Mouse (Mus musculus) liver, embryonic 16.5 days (tissue): ENCODE results near the gene Atxn1. TPM values are rescaled to one million over a fixed set of nuclear protein-coding genes. Genes with fewer than 3 reads are reported as not detected.

ENCODE experiments used
- ATAC-seq: fragments of 200-750 bp; cut with Nextera tagmentation; 2 replicates; pipeline ENCODE4 v1.8.0; 2017; ENCODE audit warnings: low read depth, mild to moderate bottlenecking, moderate number of reproducible peaks, moderate library complexity
- H3K27ac ChIP-seq: fragments of 300-500 bp; sonication (generic); 2 replicates; pipeline ENCODE4 v1.5.1; 2014; ENCODE audit warnings: mild to moderate bottlenecking, low read length
- H3K27me3 ChIP-seq: fragments of 300-500 bp; sonication (generic); 2 replicates; pipeline ENCODE4 v1.6.1; 2014; ENCODE audit warnings: low read depth, low read length, mixed read lengths; ENCODE audit not compliant: control insufficient read depth, insufficient read depth
- H3K36me3 ChIP-seq: fragments of 300-500 bp; sonication (generic); 2 replicates; pipeline ENCODE4 v1.6.1; 2014; ENCODE audit warnings: mild to moderate bottlenecking; ENCODE audit not compliant: control insufficient read depth, insufficient read depth
- H3K4me1 ChIP-seq: fragments of 300-500 bp; sonication (generic); 2 replicates; pipeline ENCODE4 v1.6.1; 2014; ENCODE audit warnings: low read depth, low read length, mixed read lengths; ENCODE audit not compliant: control insufficient read depth
- H3K4me2 ChIP-seq: fragments of 300-500 bp; sonication (generic); 2 replicates; pipeline ENCODE4 v1.6.1; 2014; ENCODE audit warnings: low read depth, low read length, mixed read lengths
- H3K4me3 ChIP-seq: fragments of 300-500 bp; sonication (generic); 2 replicates; pipeline ENCODE4 v1.5.1; 2014; ENCODE audit warnings: low read depth, mild to moderate bottlenecking, low read length
- H3K9ac ChIP-seq: fragments of 300-500 bp; sonication (generic); 2 replicates; pipeline ENCODE4 v1.6.1; 2014; ENCODE audit warnings: low read depth, low read length
- H3K9me3 ChIP-seq: fragments of 300-500 bp; sonication (generic); replicated peaks from 2 replicates; pipeline ENCODE4 v1.6.1; 2016; ENCODE audit warnings: low read length; ENCODE audit not compliant: control insufficient read depth
- WGBS: fragments of 180-500 bp; shearing (Covaris S2); extraction: QIAGEN DNeasy Blood & Tissue Kit; methylation state at CpG from one replicate; pipeline ENCODE4 v1.1.7; 2014; ENCODE audit not compliant: insufficient replicate concordance; 5-methylcytosine and 5-hydroxymethylcytosine counted together
- polyA plus RNA-seq: library from polyadenylated mRNA; unstranded; fragments of >200 nt; fragmentation: Nextera tagmentation; extraction: Ambion mirVana; gene quantifications from 2 replicates; pipeline ENCODE4 v1.2.1, GENCODE M21; 2015

Atxn1 gene
- polyA plus RNA-seq, 1 experiment from 2014 or later = 3.2 TPM

GRCm38 (mm10) chr13:45938083-45938482 is 26.7 kb downstream of the Atxn1 start:
- whole genome bisulfite sequencing = 72% methylated on average over 5 of the region's 5 CpGs
- no peak for ATAC-seq
- no peaks in the 10 kb centered on the region for H3K4me1 ChIP-seq

GRCm38 (mm10) chr13:45936765-45937164 is 28.0 kb downstream of the Atxn1 start:
- H3K27ac ChIP-seq = no peak overlapping the region
- no peaks in the 10 kb centered on the region for H3K27me3 ChIP-seq
- H3K36me3 ChIP-seq = no peaks in the 10 kb centered on the region
- H3K9me3 ChIP-seq = peaks cover 1% of the 10 kb centered on the region; the same call in 1 of the 2 replicates
- H3K4me3 ChIP-seq = no peak overlapping the region
- ATAC-seq = no peak
- H3K9ac ChIP-seq = no peak overlapping the region
- H3K4me1 ChIP-seq = no peaks in the 10 kb centered on the region
- H3K4me2 ChIP-seq = no peak overlapping the region

More at GRCm38 (mm10) chr13:45938083-45938482, 26.7 kb downstream of the Atxn1 start:
- no peaks in the 10 kb centered on the region for H3K36me3 ChIP-seq
- H3K27ac ChIP-seq = no peak overlapping the region
- no peak overlapping the region for H3K9ac ChIP-seq
- H3K4me2 ChIP-seq = no peak overlapping the region
- no peak overlapping the region for H3K4me3 ChIP-seq
- H3K9me3 ChIP-seq = no peaks in the 10 kb centered on the region
- no peaks in the 10 kb centered on the region for H3K27me3 ChIP-seq

- no peak overlapping the region for H3K4me3 ChIP-seq
- no peak overlapping the region for H3K9ac ChIP-seq
- H3K27me3 ChIP-seq = no peaks in the 10 kb centered on the region
- WGBS = 62% methylated on average over 7 of the region's 7 CpGs
- no peak for ATAC-seq
- H3K36me3 ChIP-seq = no peaks in the 10 kb centered on the region
- H3K27ac ChIP-seq = no peak overlapping the region
- peaks cover 4% of the 10 kb centered on the region for H3K9me3 ChIP-seq
- no peaks in the 10 kb centered on the region for H3K4me1 ChIP-seq
- H3K4me2 ChIP-seq = no peak overlapping the region
Observed at GRCm38 (mm10) chr13:45935798-45936197, 29.0 kb downstream of the Atxn1 start.

GRCm38 (mm10) chr13:45934841-45935240 is 30.0 kb downstream of the Atxn1 start:
- H3K4me1 ChIP-seq = no peaks in the 10 kb centered on the region
- ATAC-seq = no peak
- peaks cover 4% of the 10 kb centered on the region for H3K9me3 ChIP-seq
- H3K27ac ChIP-seq = no peak overlapping the region
- no peak overlapping the region for H3K4me3 ChIP-seq
- H3K36me3 ChIP-seq = no peaks in the 10 kb centered on the region
- H3K9ac ChIP-seq = no peak overlapping the region
- 42% methylated on average over 6 of the region's 6 CpGs for WGBS
- no peak overlapping the region for H3K4me2 ChIP-seq
- no peaks in the 10 kb centered on the region for H3K27me3 ChIP-seq

GRCm38 (mm10) chr13:45934085-45934484 is 30.7 kb downstream of the Atxn1 start:
- no peak for ATAC-seq
- Histone ChIP-seq H3K4me1 (no peaks in the 10 kb centered on the region), H3K4me2 (no peak overlapping the region), H3K36me3 (no peaks in the 10 kb centered on the region), H3K27ac (no peak overlapping the region), H3K9ac (no peak overlapping the region), H3K4me3 (no peak overlapping the region), H3K27me3 (no peaks in the 10 kb centered on the region), H3K9me3 (peaks cover 4% of the 10 kb centered on the region)
- WGBS = 71% methylated on average over 7 of the region's 7 CpGs

GRCm38 (mm10) chr13:45932491-45932921 is 32.3 kb downstream of the Atxn1 start:
- Histone ChIP-seq H3K4me3 (no peak overlapping the region), H3K27ac (no peak overlapping the region), H3K4me2 (no peak overlapping the region), H3K4me1 (no peaks in the 10 kb centered on the region), H3K36me3 (no peaks in the 10 kb centered on the region), H3K9me3 (peaks cover 4% of the 10 kb centered on the region), H3K9ac (no peak overlapping the region), H3K27me3 (no peaks in the 10 kb centered on the region)
- no peak for ATAC-seq
- 74% methylated on average over 8 of the region's 8 CpGs for WGBS

- Histone ChIP-seq H3K4me3 (no peak overlapping the region), H3K36me3 (no peaks in the 10 kb centered on the region), H3K4me1 (no peaks in the 10 kb centered on the region), H3K27me3 (no peaks in the 10 kb centered on the region), H3K4me2 (no peak overlapping the region), H3K9me3 (peaks cover 4% of the 10 kb centered on the region), H3K27ac (no peak overlapping the region), H3K9ac (no peak overlapping the region)
- 49% methylated on average over 1 of the region's 1 CpGs for WGBS
- no peak for ATAC-seq
Observed at GRCm38 (mm10) chr13:45931891-45932290, 32.9 kb downstream of the Atxn1 start.

GRCm38 (mm10) chr13:45931215-45931614 is 33.6 kb downstream of the Atxn1 start:
- Histone ChIP-seq H3K27me3 (no peaks in the 10 kb centered on the region), H3K9me3 (peaks cover 4% of the 10 kb centered on the region), H3K4me1 (no peaks in the 10 kb centered on the region), H3K36me3 (no peaks in the 10 kb centered on the region), H3K9ac (no peak overlapping the region), H3K4me3 (no peak overlapping the region), H3K4me2 (no peak overlapping the region), H3K27ac (no peak overlapping the region)
- ATAC-seq = no peak
- WGBS = 79% methylated on average over 5 of the region's 5 CpGs

GRCm38 (mm10) chr13:45929744-45930143 is 35.1 kb downstream of the Atxn1 start:
- H3K4me3 ChIP-seq = no peak overlapping the region
- no peaks in the 10 kb centered on the region for H3K27me3 ChIP-seq

More at GRCm38 (mm10) chr13:45929744-45930143, 35.1 kb downstream of the Atxn1 start:
- Histone ChIP-seq H3K36me3 (no peaks in the 10 kb centered on the region), H3K4me2 (no peak overlapping the region), H3K27ac (no peak overlapping the region), H3K9me3 (peaks cover 4% of the 10 kb centered on the region), H3K4me1 (peaks cover 5% of the 10 kb centered on the region), H3K9ac (no peak overlapping the region)
- 49% methylated on average over 5 of the region's 5 CpGs for WGBS
- ATAC-seq = no peak
